Mouse (Mus musculus): Measurements from ENCODE around the gene Nub1.

DNA sequence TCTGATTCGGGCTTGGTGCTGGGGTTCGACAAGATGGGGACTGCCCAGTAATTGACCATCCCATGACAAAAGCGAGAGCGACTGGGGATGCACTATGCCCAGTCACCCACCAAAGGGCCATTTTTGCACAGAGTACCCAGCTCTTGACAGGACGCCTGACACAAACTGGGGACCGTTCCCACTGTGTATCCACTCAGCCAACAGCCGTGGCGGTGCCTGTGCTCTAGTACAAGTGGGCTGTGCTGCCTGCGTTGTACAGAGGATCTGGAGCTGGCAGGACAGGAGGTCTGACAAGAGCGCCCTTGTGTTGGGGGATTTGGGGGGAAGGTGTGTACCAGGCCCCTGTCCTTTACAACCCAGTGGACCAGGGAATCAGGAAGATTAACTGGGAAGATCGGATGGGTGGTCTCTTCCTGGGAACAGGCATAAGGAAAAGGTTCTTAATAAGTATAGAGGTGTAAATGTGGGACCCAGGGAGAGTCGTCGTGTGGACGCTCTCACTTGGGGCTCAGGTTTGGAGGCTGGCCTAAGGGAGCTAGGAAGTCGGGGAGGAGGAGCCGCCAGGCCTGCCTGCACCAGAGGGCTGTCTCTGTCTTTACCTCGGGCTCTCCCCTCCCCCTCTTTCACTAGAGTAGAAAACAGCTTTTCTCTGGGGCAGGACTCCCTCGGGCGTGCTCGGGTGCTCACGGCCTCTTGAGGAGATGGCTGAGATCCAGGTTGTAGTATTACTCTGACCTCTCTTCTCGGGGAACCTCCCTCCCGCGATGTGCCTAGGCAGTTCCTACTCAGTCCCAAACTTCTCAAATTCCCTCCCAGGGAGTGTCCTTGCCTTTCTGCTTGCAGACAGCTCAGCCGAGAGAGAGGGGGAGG lies 66.2 kb downstream of the Nub1 start:
- no peak for TF ChIP-seq POLR2A (IDR thresholded peaks at IDR 0.05; ENCODE audit: low read depth, low read length)
- no peak for TF ChIP-seq CTCF (IDR thresholded peaks at IDR 0.05; ENCODE audit: extremely low read depth, insufficient read depth, insufficient read length, insufficient replicate concordance)

All from spleen, adult 2 months (tissue).